Mouse (Mus musculus) thymus, adult 2 months (tissue): ENCODE results near the gene Hist1h1e. TPM values are rescaled to one million over a fixed set of nuclear protein-coding genes. Genes with fewer than 3 reads are reported as not detected.

Experiments
- DNase-seq: peaks from one replicate; pipeline ENCODE4 v3.0.0; 2021
- H3K27ac ChIP-seq: fragments of 200-500 bp; 2 replicates; pipeline ENCODE4 v1.5.1; 2012; ENCODE audit warnings: low read length, control low read depth; ENCODE audit not compliant: control insufficient read depth, insufficient read depth
- H3K27me3 ChIP-seq: fragments of 200-500 bp; 2 replicates; pipeline ENCODE4 v1.6.1; 2012; ENCODE audit warnings: mild to moderate bottlenecking, low read length, moderate library complexity, mixed read lengths; ENCODE audit not compliant: control insufficient read depth, insufficient read depth
- H3K36me3 ChIP-seq: fragments of 200-500 bp; 2 replicates; pipeline ENCODE4 v1.6.1; 2012; ENCODE audit warnings: mild to moderate bottlenecking, low read length, moderate library complexity; ENCODE audit not compliant: control insufficient read depth, insufficient read depth
- H3K4me1 ChIP-seq: fragments of 200-500 bp; replicated peaks from 2 replicates; pipeline ENCODE4 v1.6.1; 2012; ENCODE audit warnings: low read length; ENCODE audit not compliant: control insufficient read depth, insufficient read depth
- H3K4me3 ChIP-seq: fragments of 200-500 bp; 2 replicates; pipeline ENCODE4 v1.5.1; 2012; ENCODE audit warnings: mild to moderate bottlenecking, low read length, control low read depth, moderate library complexity; ENCODE audit not compliant: control insufficient read depth, insufficient read depth
- CTCF ChIP-seq: fragments of 200-500 bp; IDR thresholded peaks from 2 replicates; pipeline ENCODE4 v1.5.1; 2012; ENCODE audit warnings: mild to moderate bottlenecking, control low read depth, low read length, moderate library complexity, borderline replicate concordance; ENCODE audit not compliant: control insufficient read depth, poor library complexity, insufficient read depth; ENCODE audit errors: extremely low read depth
- POLR2A ChIP-seq: fragments of 200-500 bp; IDR thresholded peaks from 2 replicates; pipeline ENCODE4 v1.6.1; 2012; ENCODE audit warnings: mild to moderate bottlenecking, low read length, control low read depth, moderate library complexity; ENCODE audit not compliant: control insufficient read depth, poor library complexity, insufficient read depth; ENCODE audit errors: extremely low read depth
- WGBS: fragments of 180-500 bp; shearing (Covaris S2); methylation state at CpG from one replicate; pipeline ENCODE4 v1.1.7; 2018; 5-methylcytosine and 5-hydroxymethylcytosine counted together
- polyA plus RNA-seq: library from polyadenylated mRNA; depleted of rRNA; stranded (reverse); fragments of >200 nt; gene quantifications from 2 replicates; pipeline ENCODE4 v1.2.3, GENCODE M21; 2012

The Hist1h1e gene
- polyA plus RNA-seq, 1 experiment, result 9.4 TPM

DNA sequence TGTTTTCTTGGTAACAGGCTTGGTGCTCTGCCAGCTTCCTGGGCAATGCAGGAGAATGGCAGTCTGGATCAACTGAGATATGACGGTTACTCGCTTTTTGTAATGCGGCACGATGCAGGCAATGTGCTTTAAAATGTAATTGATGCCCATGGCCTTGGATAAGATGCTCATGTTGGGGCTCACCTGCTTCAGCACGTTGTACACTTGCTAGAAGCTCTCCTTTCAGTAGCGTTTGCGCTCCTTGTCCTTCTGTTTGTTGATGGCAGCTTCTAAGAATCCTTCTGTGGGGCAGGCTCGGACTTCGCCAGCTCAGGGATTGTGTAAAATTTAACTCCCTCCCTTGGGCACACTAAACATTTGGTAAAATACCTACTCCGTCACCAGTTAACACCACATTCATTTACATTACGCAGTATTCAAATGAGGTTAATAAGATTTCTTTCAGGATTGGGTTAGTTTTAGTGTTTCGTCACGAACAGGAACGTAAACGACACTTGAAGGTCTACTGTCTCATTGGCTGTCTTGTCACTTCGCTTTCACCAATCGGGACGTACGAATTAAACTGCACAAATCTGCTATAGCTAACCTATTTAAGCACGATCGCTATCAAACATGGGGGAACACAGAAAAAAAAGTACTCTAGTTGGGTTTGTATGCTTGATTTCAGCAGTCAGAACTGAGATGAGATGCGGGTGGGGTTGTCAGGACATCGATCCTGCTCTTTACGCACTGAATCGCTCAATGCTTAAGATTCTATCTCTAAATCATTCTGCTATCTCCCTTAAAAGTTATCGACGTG lies 1.4 kb downstream of the Hist1h1e start, which contains the start of gene Hist1h2be:
Gene Hist1h2be (minus strand): TSS at position 392 of the 799 bp plus-strand sequence.
- TF ChIP-seq POLR2A (no peak), CTCF (no peak)
- no peaks in the 10 kb centered on the region for H3K36me3 ChIP-seq
- no peaks in the 10 kb centered on the region for H3K27me3 ChIP-seq

GRCm38 (mm10) chr13:23620056-23620732 lies 2.2 kb downstream of the Hist1h1e start:
- H3K27me3 ChIP-seq, result no peaks in the 10 kb centered on the region
- 21% methylated on average over 12 of the region's 12 CpGs for WGBS
- no peaks in the 10 kb centered on the region for H3K36me3 ChIP-seq
- peak overlapping the region; percentile 58 for H3K4me3 ChIP-seq
- no peak for DNase-seq
- TF ChIP-seq POLR2A (no peak), CTCF (no peak)
- peak overlapping the region; percentile 96 for H3K27ac ChIP-seq
- peaks cover 2% of the 10 kb centered on the region; the same call in 1 of the 2 replicates for H3K4me1 ChIP-seq

More for the DNA sequence above, 1.4 kb downstream of the Hist1h1e start, which contains the start of gene Hist1h2be:
- peak within 1 kb of the TSS; percentile 67 for H3K4me3 ChIP-seq
- peaks cover 2% of the 10 kb centered on the region; the same call in 1 of the 2 replicates for H3K4me1 ChIP-seq
- peak; percentile 61 for DNase-seq
- H3K27ac ChIP-seq, result peak within 1 kb of the TSS; percentile 99
- under 1% methylated on average over 27 of the region's 27 CpGs for WGBS

DNA sequence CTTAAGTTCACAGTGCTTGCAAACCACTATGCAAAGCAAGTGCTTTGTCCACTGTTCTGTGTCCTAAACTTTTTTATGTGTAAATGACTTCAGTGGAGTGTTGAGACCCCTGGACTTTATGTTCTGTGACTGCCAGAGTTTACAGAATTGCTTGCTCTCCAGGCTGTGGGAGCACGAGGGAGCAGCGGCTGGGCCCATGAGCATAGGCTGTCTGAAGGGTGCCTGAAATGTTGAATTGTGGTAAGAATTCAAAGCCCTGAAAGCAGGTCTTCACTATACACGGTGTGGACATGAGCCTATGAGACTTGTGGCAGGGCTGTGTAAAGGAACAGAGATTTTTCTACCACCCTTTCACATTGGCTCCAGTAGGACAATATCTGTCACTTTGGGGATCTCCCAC lies 10.7 kb downstream of the Hist1h1e start:
- TF ChIP-seq CTCF (no peak), POLR2A (no peak)
- no peaks in the 10 kb centered on the region for H3K4me1 ChIP-seq
- WGBS, result 95% methylated on average over 3 of the region's 3 CpGs

DNA sequence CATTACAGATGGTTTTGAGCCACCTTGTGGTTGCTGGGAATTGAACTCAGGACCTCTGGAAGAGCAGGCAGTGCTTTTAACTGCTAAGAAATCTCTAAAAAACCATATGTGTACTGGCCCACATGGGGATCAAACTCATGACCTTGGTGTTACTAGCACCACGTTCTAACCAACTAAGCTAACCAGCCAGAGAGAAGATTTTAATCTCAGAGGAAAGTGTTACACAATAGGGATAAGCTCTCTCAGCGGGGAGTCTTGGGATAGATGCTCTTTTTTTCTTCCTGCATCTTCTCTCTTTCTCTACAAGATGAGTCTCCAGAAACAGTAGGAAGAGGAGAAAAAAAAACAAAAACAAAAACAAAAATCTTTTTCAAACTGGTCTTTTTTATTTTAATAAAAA lies 12.0 kb downstream of the Hist1h1e start:
- no peaks in the 10 kb centered on the region for H3K27me3 ChIP-seq
- no peaks in the 10 kb centered on the region for H3K36me3 ChIP-seq
- H3K4me3 ChIP-seq, result no peak overlapping the region
- H3K27ac ChIP-seq, result no peak overlapping the region
- H3K4me1 ChIP-seq, result no peaks in the 10 kb centered on the region
- no peak for TF ChIP-seq POLR2A
- WGBS, result 89% methylated on average over 2 of the region's 2 CpGs
- no peak for DNase-seq

More for the DNA sequence above, 10.7 kb downstream of the Hist1h1e start:
- no peak overlapping the region for H3K27ac ChIP-seq
- DNase-seq, result no peak
- no peaks in the 10 kb centered on the region for H3K36me3 ChIP-seq
- H3K4me3 ChIP-seq, result no peak overlapping the region
- no peaks in the 10 kb centered on the region for H3K27me3 ChIP-seq

GRCm38 (mm10) chr13:23609844-23610243 lies 12.5 kb downstream of the Hist1h1e start:
- no peaks in the 10 kb centered on the region for H3K4me1 ChIP-seq
- TF ChIP-seq POLR2A (no peak), CTCF (no peak)
- DNase-seq, result no peak
- no peaks in the 10 kb centered on the region for H3K36me3 ChIP-seq
- H3K27ac ChIP-seq, result no peak overlapping the region
- no peak overlapping the region for H3K4me3 ChIP-seq
- H3K27me3 ChIP-seq, result no peaks in the 10 kb centered on the region

- Histone ChIP-seq H3K27me3 (no peaks in the 10 kb centered on the region), H3K4me1 (no peaks in the 10 kb centered on the region), H3K27ac (no peak overlapping the region), H3K4me3 (no peak overlapping the region), H3K36me3 (no peaks in the 10 kb centered on the region)
- 89% methylated on average over 4 of the region's 4 CpGs for WGBS
- TF ChIP-seq CTCF (no peak), POLR2A (no peak)
- no peak for DNase-seq
Observed at GRCm38 (mm10) chr13:23609209-23609608, 13.1 kb downstream of the Hist1h1e start.

DNA sequence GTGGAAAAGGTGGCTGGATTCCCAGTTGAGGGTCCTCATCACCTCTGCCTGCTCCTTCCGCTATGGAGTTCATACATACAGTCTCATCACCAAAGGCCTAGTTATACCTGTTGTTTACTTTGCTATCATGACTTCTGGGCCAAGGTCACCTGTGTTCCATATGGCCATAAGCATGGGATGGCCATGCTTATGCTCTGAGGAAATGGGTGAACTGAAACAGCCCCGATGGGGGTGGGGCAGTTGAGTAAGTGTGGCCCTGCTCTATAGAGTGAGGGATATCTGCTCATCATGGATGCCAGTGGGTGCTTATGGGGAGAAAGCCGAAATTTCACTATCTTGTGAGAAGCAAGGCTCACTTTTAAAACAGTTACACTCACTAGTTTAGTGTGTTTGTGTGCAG lies 17.3 kb downstream of the Hist1h1e start:
- WGBS, result 92% methylated on average over 3 of the region's 3 CpGs
- no peak for TF ChIP-seq CTCF
- Histone ChIP-seq H3K36me3 (no peaks in the 10 kb centered on the region), H3K27ac (no peak overlapping the region), H3K4me3 (no peak overlapping the region), H3K4me1 (no peaks in the 10 kb centered on the region), H3K27me3 (no peaks in the 10 kb centered on the region)
- no peak for DNase-seq
